Mouse (Mus musculus) lung, embryonic 16.5 days (tissue): ENCODE measurements around the gene Dhx37. TPM values are rescaled to one million over a fixed set of nuclear protein-coding genes. Genes with fewer than 3 reads are reported as not detected.

ENCODE experiments used
- ATAC-seq: fragments of 200-750 bp; cut with Nextera tagmentation; 2 replicates; pipeline ENCODE4 v1.8.0; 2017; ENCODE audit warnings: low read depth, mild to moderate bottlenecking, moderate library complexity
- H3K27ac ChIP-seq: fragments of 300-500 bp; sonication (generic); 2 replicates; pipeline ENCODE4 v1.5.1; 2014; ENCODE audit warnings: mild to moderate bottlenecking, control low read depth, low read length
- H3K27me3 ChIP-seq: fragments of 300-500 bp; sonication (generic); 2 replicates; pipeline ENCODE4 v1.6.1; 2014; ENCODE audit warnings: low read depth, low read length, mixed read lengths; ENCODE audit not compliant: control insufficient read depth, insufficient read depth
- H3K36me3 ChIP-seq: fragments of 300-500 bp; sonication (generic); 2 replicates; pipeline ENCODE4 v1.6.1; 2014; ENCODE audit warnings: low read length; ENCODE audit not compliant: control insufficient read depth, insufficient read depth
- H3K4me1 ChIP-seq: fragments of 300-500 bp; sonication (generic); replicated peaks from 2 replicates; pipeline ENCODE4 v1.6.1; 2014; ENCODE audit warnings: low read length, mixed read lengths; ENCODE audit not compliant: control insufficient read depth, insufficient read depth
- H3K4me2 ChIP-seq: fragments of 300-500 bp; sonication (generic); 2 replicates; pipeline ENCODE4 v1.6.1; 2014; ENCODE audit warnings: low read depth, low read length, control low read depth
- H3K4me3 ChIP-seq: fragments of 300-500 bp; sonication (generic); 2 replicates; pipeline ENCODE4 v1.5.1; 2014; ENCODE audit warnings: mild to moderate bottlenecking, low read length, control low read depth
- H3K9ac ChIP-seq: fragments of 300-500 bp; sonication (generic); 2 replicates; pipeline ENCODE4 v1.6.1; 2014; ENCODE audit warnings: low read length, control low read depth
- H3K9me3 ChIP-seq: fragments of 300-500 bp; sonication (generic); 2 replicates; pipeline ENCODE4 v1.6.1; 2016; ENCODE audit warnings: low read length; ENCODE audit not compliant: control insufficient read depth
- WGBS: fragments of 180-500 bp; shearing (Covaris S2); extraction: QIAGEN DNeasy Blood & Tissue Kit; methylation state at CpG from one replicate; pipeline ENCODE4 v1.1.7; 2014; 5-methylcytosine and 5-hydroxymethylcytosine counted together
- polyA plus RNA-seq: library from polyadenylated mRNA; unstranded; fragments of >200 nt; fragmentation: Nextera tagmentation; extraction: Ambion mirVana; gene quantifications from 2 replicates; pipeline ENCODE4 v1.2.1, GENCODE M21; 2015

Gene Dhx37
- polyA plus RNA-seq, 1 experiment from 2014 or later, result 10.6 TPM

DNA sequence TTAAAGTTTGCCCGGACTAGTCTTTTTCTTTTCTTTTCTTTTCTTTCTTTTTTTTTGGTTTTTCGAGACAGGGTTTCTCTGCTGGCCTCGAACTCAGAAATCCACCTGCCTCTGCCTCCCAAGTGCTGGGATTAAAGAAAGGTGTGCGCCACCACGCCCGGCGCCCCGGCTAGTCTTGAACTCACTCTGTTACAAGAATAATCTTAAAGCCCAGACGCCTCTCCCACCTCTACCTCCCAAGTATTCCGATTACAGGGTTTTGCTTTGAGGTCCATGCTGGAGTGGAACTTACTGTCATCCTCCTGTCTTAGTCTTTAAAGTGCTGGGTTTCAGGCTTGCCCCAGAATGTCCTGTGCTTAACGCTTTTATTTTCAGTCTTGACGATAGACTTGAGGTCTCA, 41.1 kb upstream of the Dhx37 start:
- H3K4me3 ChIP-seq, result peak overlapping the region; percentile 64
- H3K4me2 ChIP-seq, result peak overlapping the region; percentile 81
- no peak for ATAC-seq
- peaks cover 10% of the 10 kb centered on the region for H3K4me1 ChIP-seq
- H3K36me3 ChIP-seq, result no peaks in the 10 kb centered on the region
- WGBS, result 56% methylated on average over 12 of the region's 12 CpGs
- H3K27ac ChIP-seq, result no peak overlapping the region
- no peaks in the 10 kb centered on the region for H3K27me3 ChIP-seq
- H3K9me3 ChIP-seq, result no peaks in the 10 kb centered on the region
- peak overlapping the region; percentile 55 for H3K9ac ChIP-seq

DNA sequence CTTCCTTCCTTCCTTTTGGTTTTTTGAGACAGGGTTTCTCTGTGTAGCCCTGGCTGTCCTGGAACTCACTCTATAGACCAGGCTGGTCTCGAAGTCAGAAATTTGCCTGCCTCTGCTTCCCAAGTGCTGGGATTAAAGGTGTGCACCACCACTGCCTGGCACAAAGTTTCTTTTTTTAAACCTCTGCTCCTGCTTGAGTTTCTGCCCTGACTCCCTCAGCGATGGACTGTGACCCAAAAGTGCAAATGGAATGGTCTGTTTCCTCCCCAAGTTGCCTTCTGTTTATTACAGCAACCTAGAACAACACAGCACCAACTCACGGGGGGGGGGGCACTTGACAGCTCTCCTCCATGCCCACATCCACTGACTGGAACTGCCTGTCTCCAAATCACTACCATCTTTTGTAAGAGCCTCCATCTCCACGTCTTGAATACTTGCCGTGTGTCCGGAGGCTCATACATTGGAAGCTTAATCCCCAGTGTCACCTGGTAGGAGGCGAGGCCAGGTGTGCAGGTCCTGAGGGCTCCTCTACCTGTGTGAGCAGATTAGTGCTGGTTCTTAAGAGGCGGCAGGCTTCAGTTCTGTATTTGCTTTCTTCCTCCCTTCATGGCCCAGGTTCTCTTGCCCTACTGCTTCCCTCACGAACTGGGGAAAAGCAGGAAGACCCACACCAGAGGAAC, 39.0 kb upstream of the Dhx37 start:
- 65% methylated on average over 9 of the region's 9 CpGs for WGBS
- no peak overlapping the region for H3K4me3 ChIP-seq
- no peaks in the 10 kb centered on the region for H3K9me3 ChIP-seq

DNA sequence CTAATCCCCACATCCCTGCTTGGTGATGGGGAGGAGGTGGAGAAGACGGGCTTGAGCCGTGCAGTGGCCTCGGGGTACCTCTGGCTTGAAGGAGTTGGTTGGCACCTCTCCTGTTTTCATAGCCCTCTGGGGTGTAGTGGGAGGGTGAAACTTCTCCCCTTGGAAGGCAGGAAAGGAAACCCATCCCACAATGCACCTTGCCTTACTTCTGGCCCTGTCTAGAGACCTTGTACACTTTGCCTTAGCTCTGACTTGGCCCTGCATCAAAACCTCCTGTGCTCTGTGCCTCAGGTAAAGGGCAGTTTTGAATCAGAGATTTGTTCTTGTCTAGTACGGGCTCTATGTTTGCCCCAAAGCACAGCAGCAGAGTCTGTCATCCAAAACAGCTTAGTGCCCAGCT, 36.8 kb upstream of the Dhx37 start:
- Histone ChIP-seq H3K9ac (no peak overlapping the region), H3K4me1 (no peaks in the 10 kb centered on the region), H3K9me3 (no peaks in the 10 kb centered on the region), H3K27ac (no peak overlapping the region), H3K36me3 (no peaks in the 10 kb centered on the region), H3K4me2 (no peak overlapping the region), H3K4me3 (no peak overlapping the region), H3K27me3 (no peaks in the 10 kb centered on the region)
- no peak for ATAC-seq
- WGBS, result 83% methylated on average over 4 of the region's 4 CpGs

More for the DNA sequence above, 39.0 kb upstream of the Dhx37 start:
- Histone ChIP-seq H3K27me3 (no peaks in the 10 kb centered on the region), H3K36me3 (no peaks in the 10 kb centered on the region), H3K4me2 (no peak overlapping the region), H3K9ac (no peak overlapping the region), H3K27ac (no peak overlapping the region), H3K4me1 (peaks cover 10% of the 10 kb centered on the region)
- ATAC-seq, result no peak

DNA sequence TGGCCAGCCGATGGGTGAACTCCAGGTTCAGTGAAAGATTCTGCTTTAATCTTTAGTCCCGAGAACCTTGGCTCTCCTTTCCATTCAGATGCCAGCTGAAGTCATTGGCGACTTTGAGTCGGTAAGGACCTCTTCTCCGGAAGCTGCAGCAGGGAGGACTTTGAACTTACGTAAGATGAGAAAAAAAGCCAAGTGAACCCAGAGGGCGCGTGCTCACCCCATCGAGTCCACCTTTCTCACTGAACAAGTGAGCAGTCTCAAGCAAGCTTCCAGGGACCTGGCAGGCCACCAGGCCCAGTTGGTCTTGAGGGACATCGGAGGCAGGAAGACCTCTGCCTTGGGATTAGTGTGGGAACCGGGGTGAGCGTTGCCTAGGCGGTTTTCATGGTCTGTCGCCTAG, 33.3 kb upstream of the Dhx37 start:
- no peak overlapping the region for H3K4me2 ChIP-seq
- H3K4me1 ChIP-seq, result peaks cover 3% of the 10 kb centered on the region; the same call in 1 of the 2 replicates
- H3K27ac ChIP-seq, result no peak overlapping the region
- H3K36me3 ChIP-seq, result no peaks in the 10 kb centered on the region
- WGBS, result 85% methylated on average over 14 of the region's 14 CpGs
- H3K9me3 ChIP-seq, result no peaks in the 10 kb centered on the region
- no peaks in the 10 kb centered on the region for H3K27me3 ChIP-seq
- ATAC-seq, result no peak
- no peak overlapping the region for H3K9ac ChIP-seq
- no peak overlapping the region for H3K4me3 ChIP-seq

DNA sequence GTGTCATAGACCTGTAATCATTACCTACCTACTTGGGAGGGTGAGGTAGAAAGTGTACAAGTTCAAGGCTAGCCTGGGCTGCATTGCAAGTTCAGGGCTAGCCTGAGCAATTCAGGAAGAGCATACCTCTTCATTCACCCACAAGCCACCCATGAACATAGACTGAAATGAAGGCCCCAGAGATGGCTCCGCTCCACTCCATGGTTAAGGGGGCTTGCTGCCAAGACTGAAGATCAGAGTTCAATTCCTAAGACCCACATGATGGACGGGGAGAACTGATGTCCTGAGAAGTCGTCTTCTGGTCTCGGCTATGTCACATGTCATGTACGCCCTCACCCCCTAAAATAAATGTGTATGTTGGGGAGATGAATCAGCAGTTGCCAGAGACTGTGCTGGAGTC, 32.6 kb upstream of the Dhx37 start:
- WGBS, result 80% methylated on average over 5 of the region's 5 CpGs
- Histone ChIP-seq H3K9me3 (no peaks in the 10 kb centered on the region), H3K4me1 (peaks cover 3% of the 10 kb centered on the region; the same call in 1 of the 2 replicates), H3K27ac (no peak overlapping the region), H3K9ac (no peak overlapping the region), H3K27me3 (no peaks in the 10 kb centered on the region), H3K4me3 (no peak overlapping the region), H3K4me2 (no peak overlapping the region), H3K36me3 (no peaks in the 10 kb centered on the region)
- no peak for ATAC-seq

DNA sequence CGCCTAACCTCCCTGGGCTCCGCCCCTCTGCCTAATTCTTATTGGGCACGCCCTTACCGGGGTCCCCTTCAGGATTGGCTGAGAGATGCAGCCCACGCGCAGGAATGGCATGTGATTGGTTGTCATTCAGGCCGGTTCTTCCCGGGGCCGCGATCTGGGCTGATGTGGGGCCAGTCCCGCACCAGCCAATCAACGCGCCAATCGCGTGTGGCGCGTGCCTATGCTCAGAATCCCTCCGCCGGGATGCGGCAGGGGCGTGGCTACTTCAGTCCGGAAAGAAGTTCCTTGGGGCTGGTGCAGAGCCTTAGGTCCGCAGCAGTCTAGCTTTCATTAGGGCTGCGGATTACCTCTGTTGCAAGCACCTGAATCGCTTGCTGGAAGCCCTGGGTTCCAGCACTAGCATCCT, 31.8 kb upstream of the Dhx37 start:
- Histone ChIP-seq H3K27me3 (no peaks in the 10 kb centered on the region), H3K9ac (peak overlapping the region; percentile 53), H3K27ac (no peak overlapping the region), H3K4me2 (peak overlapping the region; percentile 52), H3K9me3 (no peaks in the 10 kb centered on the region), H3K36me3 (no peaks in the 10 kb centered on the region), H3K4me3 (peak overlapping the region; percentile 45), H3K4me1 (peaks cover 3% of the 10 kb centered on the region; the same call in 1 of the 2 replicates)
- 0% methylated on average over 25 of the region's 25 CpGs for WGBS
- peak; percentile 100 for ATAC-seq

DNA sequence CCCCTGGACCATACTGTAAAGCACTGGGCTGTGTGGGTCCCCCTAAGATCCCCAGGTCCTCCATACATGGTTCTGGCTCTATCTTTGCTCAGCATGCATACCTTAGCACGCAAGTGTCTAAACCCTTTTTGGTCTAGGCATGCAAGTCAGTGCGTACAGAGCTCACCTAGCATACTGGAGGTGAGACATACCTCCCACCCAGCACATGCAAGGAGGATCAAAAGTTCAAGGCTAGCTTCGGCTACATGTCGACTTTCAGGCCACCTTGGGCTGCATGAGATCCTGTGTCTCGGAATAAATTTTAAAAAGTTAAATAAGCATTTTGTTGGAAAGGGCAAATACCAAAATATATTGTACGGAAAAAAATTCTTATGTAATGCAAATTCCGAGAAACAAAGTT, 31.3 kb upstream of the Dhx37 start:
- 0 out of 2 replicates have a peak, but pooled peaks have one; percentile 10 for ATAC-seq
- Histone ChIP-seq H3K4me1 (peaks cover 3% of the 10 kb centered on the region; the same call in 1 of the 2 replicates), H3K9ac (peak overlapping the region; percentile 27; the same call in 1 of the 2 replicates), H3K36me3 (no peaks in the 10 kb centered on the region), H3K27ac (no peak overlapping the region; the same call in 1 of the 2 replicates), H3K9me3 (no peaks in the 10 kb centered on the region), H3K27me3 (no peaks in the 10 kb centered on the region), H3K4me2 (peak overlapping the region; percentile 52), H3K4me3 (peak overlapping the region; percentile 45)
- WGBS, result 31% methylated on average over 7 of the region's 7 CpGs

DNA sequence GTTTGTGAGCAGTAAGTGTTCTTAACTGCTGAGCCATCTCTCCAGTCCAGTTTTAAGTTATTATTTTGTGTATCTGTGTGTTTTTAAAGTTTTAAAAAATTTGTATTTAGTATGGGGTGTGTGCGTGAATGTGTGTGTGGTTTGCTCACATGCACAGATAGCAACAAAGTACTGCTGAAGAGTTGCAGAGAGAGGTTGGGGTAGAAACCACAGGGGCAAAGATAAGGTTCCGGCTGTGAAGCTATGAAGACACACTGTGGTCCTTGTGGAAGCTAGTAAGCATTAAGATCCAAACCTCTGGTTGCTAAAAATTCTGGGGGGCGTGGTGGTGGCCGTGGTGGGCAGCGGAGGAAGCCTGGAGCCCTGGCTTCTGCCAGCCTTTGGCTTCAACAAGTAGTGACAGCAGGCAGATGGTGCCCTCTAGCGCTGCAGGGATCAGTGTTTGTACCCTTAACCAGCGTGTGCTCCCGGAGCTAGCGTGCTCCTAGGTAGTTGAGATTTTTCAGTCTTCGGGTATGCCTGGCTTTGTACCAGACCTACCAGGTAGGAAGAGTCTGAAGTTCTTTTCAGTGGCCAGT, 28.0 kb upstream of the Dhx37 start:
- H3K9ac ChIP-seq, result no peak overlapping the region
- H3K4me2 ChIP-seq, result no peak overlapping the region

DNA sequence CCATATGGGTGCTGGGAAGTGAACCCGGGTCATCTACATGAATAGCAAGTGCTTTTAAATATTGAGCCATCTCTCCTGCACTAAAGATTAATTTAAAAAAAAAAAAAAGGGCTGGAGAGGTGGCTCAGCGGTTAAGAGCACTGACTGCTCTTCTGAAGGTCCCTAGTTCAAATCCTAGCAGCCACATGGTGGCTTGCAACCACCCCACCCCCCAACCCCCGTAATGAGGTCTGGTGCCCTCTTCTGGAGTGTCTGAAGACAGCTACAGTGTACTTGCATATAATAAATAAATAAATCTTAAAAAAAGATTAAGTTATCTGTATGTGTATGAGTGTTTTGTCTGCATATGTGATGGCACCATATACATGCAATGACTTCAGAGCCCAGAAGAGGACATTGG, 26.7 kb upstream of the Dhx37 start:
- Histone ChIP-seq H3K27me3 (no peaks in the 10 kb centered on the region), H3K4me2 (no peak overlapping the region), H3K9me3 (no peaks in the 10 kb centered on the region), H3K4me1 (peaks cover 3% of the 10 kb centered on the region; the same call in 1 of the 2 replicates), H3K36me3 (peaks cover 2% of the 10 kb centered on the region), H3K9ac (no peak overlapping the region), H3K27ac (no peak overlapping the region), H3K4me3 (no peak overlapping the region)
- ATAC-seq, result no peak
- 78% methylated on average over 3 of the region's 3 CpGs for WGBS

More for the DNA sequence above, 28.0 kb upstream of the Dhx37 start:
- Histone ChIP-seq H3K36me3 (no peaks in the 10 kb centered on the region), H3K27me3 (no peaks in the 10 kb centered on the region), H3K4me3 (no peak overlapping the region), H3K27ac (no peak overlapping the region), H3K4me1 (peaks cover 3% of the 10 kb centered on the region; the same call in 1 of the 2 replicates), H3K9me3 (no peaks in the 10 kb centered on the region)
- WGBS, result 47% methylated on average over 10 of the region's 10 CpGs
- ATAC-seq, result no peak
